Mouse (Mus musculus) adrenal gland, postnatal 10 days (tissue): ENCODE measurements at regions not wholly inside any gene's neighbourhood (a gene's known extent, or its start where the extent isn't known, plus 50 kb on each side); places are given as distances from the start of the nearest gene placed in this dataset.
"Not testable (repeated sequence)": the region's sequence is repeated elsewhere in the genome, so short reads cannot be mapped to it uniquely, and the experiment has no call there.

Experiments used
- DNase-seq: peaks from one replicate; pipeline ENCODE4 v3.0.0; 2021; ENCODE audit warnings: mixed read lengths

DNA sequence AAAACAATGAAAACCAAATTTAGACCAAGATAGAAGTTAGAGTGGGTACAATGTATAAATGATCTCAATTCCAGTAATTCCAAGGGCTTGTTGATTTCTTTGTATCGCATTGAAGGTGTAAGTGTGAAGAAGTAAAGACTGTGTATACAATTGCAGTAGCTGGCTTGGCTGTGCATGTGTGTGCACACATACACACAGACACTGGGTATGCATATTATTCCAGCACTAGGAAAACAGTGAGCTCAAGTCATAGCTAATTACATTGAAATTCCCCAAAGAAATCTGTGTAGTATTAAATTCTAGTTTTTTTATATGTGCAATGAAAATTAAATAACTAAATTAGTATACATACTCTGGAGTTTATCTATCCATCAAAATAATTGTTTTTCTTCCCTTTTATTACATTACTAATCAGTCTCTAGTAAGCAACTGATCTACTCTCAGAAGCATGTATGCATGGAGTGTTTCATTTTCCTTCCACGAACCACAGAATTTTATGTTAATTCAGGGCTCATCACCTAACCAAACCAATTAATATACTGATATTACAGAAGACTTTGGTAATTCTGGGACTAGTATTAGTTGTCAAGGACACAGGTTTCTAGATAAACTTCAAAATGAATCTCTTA lies 56.5 kb downstream of the Gm8797 start:
- DNase-seq = no peak

DNA sequence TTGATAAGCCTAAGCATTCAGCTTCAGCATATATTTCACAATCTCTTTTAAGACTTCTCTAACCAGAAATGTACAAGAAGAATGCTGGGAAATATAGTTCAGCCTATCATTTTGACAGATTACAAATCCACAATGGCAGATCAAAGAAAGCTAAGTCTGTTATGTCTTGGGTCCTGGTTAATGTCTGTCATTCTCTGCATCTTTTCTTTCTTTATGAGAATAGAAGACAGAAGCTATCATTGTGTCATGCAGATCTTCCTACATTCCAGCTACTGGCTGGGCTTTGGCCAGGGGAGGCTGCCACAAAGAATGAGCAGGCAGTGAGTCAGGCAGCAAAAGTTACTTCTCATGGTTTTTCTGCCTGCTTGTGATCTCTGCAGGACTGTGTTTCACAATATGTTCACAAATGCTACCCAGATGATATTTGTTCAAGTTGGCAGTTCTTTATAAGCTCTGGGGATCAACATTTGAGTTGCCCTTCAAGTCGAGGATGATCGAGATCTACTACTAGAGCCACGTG lies 60.5 kb downstream of the Gm8797 start:
- peak; percentile 48 for DNase-seq

DNA sequence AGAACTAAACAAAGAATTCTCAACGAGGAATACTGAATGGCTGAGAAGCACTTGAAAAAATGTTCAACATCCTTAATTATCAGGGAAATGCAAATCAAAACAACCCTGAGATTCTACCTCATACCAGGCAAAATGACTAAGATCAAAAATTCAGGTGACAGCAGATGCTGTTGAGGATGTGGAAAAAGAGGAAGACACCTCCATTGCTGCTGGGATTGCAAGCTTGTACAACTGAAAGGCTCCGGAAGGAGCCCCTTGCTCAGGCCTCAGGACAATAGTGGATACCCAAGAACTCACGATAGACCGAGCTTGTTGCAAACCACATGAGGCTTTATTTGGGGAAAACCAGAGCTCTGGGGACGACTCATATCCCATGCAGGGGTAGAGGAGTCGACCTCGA lies 69.6 kb downstream of the Gm8797 start:
- DNase-seq = not testable (repeated sequence)

DNA sequence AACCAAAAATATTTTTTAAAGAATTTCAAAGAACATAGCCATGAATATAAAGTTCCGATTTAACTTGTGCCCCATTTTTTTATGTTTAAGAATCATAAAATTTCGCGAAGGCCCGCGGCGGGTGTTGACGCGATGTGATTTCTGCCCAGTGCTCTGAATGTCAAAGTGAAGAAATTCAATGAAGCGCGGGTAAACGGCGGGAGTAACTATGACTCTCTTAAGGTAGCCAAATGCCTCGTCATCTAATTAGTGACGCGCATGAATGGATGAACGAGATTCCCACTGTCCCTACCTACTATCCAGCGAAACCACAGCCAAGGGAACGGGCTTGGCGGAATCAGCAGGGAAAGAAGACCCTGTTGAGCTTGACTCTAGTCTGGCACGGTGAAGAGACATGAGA lies 109.6 kb downstream of the Gm8797 start:
- peak; percentile 100 for DNase-seq

- DNase-seq = no peak
These were observed 119.8 kb downstream of the Gm8797 start for GRCm38 (mm10) chr3:5870407-5870806.

- DNase-seq = no peak
These were observed 128.5 kb downstream of the Gm8797 start for GRCm38 (mm10) chr3:5879113-5879512.

DNA sequence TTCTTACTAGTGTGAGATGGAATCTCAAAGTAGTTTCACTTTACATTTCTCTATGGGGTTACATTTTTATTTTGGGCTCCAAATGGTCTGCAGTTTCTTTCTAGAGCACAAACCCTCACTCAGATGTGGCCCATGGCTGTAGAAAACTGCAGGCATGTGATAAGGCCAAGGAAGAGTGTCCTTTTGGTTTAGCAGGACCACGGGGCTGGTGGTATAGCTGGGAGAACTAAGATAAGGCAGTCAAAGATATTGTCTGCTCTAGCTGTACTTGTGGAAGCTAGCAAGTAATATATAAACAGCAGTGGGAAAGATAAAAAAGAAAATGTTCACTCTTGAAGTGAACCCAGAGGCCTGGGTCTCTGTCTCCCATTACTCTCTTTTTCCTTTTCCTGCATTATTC lies 166.9 kb downstream of the Gm8797 start:
- no peak for DNase-seq

GRCm38 (mm10) chr3:5950243-5950642 lies 199.6 kb downstream of the Gm8797 start:
- not testable (repeated sequence) for DNase-seq

DNA sequence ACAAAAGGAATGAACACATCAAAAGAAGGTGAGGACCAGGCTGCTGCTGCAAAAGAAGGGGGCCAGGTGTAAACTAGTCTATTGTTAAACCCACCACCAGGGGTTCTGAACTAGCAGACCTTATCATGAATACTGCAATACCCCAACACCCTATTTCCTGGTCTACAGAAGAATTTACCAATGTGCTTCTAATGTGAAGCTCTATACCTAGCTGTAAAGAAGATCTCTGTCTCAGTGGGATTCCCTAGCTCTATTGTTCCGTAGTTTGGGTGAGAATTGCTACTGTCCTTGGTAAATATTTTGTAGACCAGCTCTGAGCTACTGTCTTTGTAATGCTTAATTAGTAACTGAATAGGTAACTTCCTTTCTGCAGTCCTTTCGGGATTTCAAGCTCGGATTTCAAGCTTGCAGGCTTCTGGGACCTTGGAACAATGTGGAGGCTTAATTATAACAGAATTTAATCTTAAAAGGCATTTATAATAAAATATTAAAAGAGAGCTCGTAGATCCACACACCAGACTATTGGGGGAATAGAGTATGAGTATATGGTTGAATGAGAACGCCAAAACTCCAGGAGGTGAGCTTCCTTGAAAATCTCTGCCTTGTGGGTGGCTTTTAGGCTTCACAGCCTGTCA lies 238.5 kb downstream of the Gm8797 start:
- DNase-seq = not testable (repeated sequence)

DNA sequence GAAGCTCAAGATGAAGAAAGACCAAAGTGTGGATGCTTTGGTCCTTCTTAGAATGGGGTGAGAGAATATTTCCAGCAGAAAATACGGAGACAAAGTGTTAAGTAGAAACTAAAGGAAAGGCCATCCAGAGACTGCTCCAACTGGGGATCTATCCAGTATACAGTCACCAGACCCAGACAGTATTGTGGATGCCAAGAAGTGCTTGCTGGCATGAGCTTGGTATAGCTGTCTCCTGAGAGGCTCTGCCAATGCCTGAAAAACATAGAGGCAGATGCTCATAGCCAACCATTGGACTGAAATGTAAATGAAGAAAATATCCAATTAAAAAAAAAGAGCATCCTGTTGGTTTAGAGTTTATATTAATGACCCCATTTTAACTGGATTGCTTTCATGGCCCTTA lies 253.8 kb downstream of the Gm8797 start:
- DNase-seq = peak; percentile 5

DNA sequence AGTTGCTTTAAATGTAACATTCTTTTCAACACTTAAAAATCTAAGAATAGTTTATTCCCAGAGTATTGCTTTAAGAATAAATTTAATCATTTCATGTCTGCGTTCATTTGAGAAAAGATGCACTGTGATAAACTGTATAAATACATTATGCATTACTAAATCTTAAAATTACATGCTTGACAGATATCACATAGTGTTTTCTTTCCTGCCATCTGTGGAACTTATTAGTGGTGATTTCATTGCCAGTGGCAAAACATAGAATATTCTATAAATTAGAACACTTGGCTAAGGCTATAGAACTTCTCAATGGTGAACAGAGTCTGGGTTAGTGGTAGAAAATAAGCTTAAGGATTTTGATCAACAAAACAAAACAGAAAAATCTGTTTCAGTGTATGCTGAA lies 268.1 kb downstream of the Gm8797 start:
- no peak for DNase-seq

GRCm38 (mm10) chr3:6041325-6041724 lies 290.7 kb downstream of the Gm8797 start:
- DNase-seq = not testable (repeated sequence)

DNA sequence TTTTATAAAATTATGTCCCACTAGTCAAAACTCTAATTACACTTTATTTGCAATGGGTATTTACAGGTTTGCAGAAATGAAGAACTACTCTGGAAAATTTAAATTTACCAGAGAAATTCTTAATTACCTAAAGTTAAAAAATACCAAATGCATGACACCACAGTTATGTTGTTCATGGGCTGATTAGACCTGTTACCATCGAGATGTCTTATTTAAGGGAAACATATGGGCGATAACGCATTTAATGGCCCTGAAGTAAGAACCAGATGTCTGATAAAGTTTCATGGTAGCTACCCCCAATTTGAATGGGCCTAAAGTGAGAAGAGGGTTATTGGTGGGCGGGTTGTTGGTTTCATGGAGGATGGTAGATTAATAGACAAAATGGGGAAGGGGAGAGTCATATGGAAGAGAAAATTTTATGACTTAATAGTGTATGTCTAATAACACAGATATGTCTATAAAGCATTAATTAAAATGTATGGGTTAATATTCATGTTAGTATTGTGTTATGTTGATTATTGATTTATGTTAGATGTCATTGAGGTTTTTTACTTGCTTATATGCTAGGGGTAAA lies 299.0 kb downstream of the Gm8797 start:
- DNase-seq = no peak

DNA sequence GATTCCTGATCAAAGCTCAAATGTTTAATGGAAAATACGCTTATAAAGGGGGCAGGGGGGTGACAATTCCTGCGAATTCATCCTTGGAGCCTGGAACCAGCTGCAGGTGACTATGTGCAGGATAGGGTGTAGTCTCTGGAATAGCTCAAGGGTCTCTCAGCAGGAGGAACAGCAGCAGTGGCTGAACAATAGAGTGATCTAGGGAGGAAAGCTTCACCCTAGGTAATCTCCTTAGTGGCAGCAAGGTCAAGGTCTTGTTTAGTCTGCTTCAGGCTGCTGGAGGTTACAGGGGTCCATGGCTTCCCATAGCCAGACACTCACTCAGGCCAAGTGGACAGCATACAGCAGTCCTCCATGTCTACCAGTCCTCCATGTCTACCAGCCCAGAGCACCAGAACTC lies 301.3 kb downstream of the Gm8797 start:
- no peak for DNase-seq

- no peak for DNase-seq
These were observed 333.2 kb downstream of the Gm8797 start for GRCm38 (mm10) chr3:6083855-6084254.

DNA sequence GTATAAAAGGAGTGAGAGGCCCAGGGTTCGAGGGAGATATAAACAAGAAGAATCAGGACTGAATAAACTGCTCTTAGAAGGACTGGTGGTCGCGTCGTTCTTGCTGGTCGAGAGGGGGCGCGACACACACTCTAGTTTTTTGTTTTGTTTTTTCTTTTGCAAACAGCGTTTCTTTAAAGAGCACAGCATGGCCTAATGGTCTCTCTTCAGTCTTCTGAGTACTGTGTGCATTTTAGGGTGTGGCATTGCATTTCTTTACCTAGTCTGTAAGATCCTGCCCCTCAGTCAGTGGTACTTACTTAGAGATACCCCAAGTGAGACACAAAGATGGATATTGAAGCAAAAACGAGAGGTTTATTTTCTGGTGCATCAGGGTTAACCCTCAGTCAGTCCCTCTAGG lies 336.7 kb downstream of the Gm8797 start:
- DNase-seq = no peak

- DNase-seq = peak; percentile 31
These were observed 343.3 kb downstream of the Gm8797 start for GRCm38 (mm10) chr3:6093931-6094330.

DNA sequence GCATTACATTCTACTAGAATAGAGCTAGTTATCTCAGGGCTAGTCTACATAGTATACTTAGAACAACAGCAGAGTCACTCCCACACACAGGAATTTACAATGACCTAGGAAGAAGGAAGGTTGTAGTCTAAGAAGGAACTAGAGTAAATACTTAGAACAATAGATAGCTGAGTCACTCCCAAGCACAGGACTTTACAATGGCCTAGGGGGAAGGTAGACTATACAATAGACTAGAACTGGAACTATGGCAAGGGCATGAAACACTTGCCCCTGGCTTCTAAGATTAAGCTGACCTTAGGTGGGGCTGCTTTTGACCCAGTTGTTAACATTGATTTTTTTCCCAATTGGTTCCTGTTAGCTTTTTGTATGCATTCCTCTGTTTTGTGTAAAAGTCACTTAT lies 343.8 kb downstream of the Gm8797 start:
- DNase-seq = not testable (repeated sequence)

- no peak for DNase-seq
These were observed 350.3 kb downstream of the Gm8797 start for GRCm38 (mm10) chr3:6100863-6101262.

DNA sequence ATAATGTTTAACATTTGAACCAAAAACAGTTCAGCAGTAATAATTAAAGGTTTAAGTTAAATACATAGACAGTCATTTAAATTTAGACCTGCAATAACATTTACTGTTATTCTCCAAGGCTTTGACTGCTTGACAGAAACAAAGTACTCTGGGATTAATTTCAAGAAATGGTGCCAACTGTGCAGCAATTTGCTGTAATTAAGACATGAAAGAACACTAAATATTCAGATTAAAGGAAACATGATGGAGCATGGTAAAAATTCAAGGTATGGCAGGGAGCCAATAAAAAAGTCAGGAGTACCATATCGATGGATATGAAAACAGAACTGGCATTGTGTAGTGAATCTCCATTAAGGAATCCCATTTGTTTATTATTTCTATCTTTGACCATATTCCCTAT lies 352.3 kb downstream of the Gm8797 start:
- DNase-seq = no peak

GRCm38 (mm10) chr3:6106659-6107058 lies 356.1 kb downstream of the Gm8797 start:
- peak; percentile 32 for DNase-seq

DNA sequence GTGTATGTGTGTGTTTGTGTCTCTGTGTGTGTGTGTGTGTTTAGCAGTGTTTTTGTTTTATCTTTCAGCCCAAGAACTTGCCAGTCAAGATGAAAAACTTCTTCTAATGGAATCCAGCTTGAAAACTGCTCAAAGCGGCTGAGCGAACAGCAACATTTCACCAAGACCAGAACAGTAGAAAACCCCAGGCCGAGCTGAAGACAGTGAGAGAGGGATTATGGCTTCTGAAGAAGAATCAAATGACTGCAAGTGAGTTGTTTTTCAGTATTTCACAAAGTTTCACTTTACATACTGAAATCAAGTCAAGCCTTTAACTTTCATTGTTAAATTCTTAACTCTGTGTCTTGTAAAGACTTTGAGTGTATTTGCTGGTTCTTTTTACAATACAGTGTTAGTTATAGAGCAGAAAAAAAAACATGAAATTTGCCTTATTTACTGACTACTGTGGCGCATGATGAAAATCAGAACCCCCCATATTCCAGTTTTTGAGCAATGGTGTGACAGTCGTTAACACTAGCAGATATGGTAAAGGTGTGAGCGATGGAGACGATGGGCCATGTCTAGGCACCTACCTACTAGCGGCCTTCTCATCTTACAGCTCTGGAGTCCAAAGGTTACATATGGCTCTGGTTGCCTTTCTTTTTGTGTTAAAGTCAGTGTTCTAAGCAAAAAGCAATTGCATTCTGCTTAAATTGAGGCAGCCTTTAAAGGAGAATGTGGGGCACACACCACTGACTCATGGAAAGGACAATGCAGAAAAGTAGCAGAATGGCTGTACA lies 357.0 kb downstream of the Gm8797 start:
- no peak for DNase-seq

- DNase-seq = no peak
These were observed 368.1 kb downstream of the Gm8797 start for GRCm38 (mm10) chr3:6118721-6119120.
